ENCODE assay signal across 20 mouse cellular contexts in the genomic region with DNA sequence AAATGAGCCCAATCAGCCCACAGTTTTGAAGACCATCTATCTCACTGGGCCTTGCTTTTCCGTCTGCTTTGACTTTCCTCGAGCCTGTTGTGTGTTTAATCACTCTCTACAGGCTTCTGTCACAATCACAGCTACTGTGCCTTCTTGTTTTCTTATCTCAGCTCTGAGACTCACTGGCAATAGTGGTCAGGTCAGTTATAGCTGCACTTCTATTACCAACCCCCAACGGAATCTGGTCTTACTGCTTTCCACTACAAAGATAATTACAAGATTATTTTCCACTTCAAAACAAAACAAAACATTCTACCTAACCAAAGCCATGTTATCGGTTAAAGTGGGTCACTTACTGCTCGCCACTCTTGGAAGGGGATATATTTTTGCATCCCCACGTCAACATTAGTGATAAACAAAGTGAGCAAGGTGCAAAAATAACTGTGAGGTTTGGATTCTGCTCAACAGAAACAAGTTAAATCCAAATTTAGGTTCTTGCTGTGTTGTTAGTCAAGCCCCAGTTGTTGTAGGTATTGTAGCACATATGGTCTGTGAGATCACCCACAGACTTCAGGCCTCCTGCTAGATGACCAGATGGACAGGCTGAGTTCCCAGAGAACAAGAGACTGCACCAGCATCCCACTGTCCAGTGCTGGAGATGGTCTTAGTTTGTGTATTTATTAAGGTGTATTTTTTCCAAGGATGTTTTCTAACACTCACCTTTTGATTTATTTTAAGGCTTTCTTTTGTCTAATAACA.
A peak's percentile ranks its signal among the peaks of the same experiment; 100 is the strongest.
DNase-seq lines count a peak whose midpoint lies in the region; ATAC-seq lines count a peak whose summit lies in the region.
"Had no signal": no experiment of that assay in that cellular context is flagged by ENCODE, and none has a peak within 500 bp of the region (broad histone marks: within the 10 kb centered on the region; RNA-seq: fewer than 3 reads in every experiment).

No protein-coding gene starts in this region.

- no peak overlapping the region for H3K4me2 ChIP-seq in hindbrain, embryonic 16.5 days (ENCODE audit: low read length)
- H3K4me2 ChIP-seq: embryonic facial prominence, embryonic 15.5 days; limb, embryonic 15.5 days; liver, embryonic 15.5 days; midbrain, embryonic 12.5 days; neural tube, embryonic 13.5 days had no signal

- no peak overlapping the region for H3K4me3 ChIP-seq in hindbrain, embryonic 16.5 days (ENCODE audit: low read length)
- no peak overlapping the region for H3K4me3 ChIP-seq in hindbrain, embryonic 10.5 days
- H3K4me3 ChIP-seq: embryonic facial prominence, embryonic 15.5 days; forebrain, embryonic 10.5 days; gastrocnemius, adult 2 months; layer of hippocampus, adult 2 months; limb, embryonic 15.5 days; liver, embryonic 15.5 days; midbrain, embryonic 12.5 days; neural tube, embryonic 13.5 days had no signal

- H3K27me3 ChIP-seq in hindbrain, embryonic 16.5 days (replicated peaks; ENCODE audit: control insufficient read depth, insufficient read depth, low read length): no peaks in the 10 kb centered on the region
- H3K27me3 ChIP-seq in hindbrain, embryonic 10.5 days (ENCODE audit: insufficient read depth, poor library complexity, severe bottlenecking): no peaks in the 10 kb centered on the region
- H3K27me3 ChIP-seq: embryonic facial prominence, embryonic 15.5 days; limb, embryonic 15.5 days; liver, embryonic 15.5 days; midbrain, embryonic 12.5 days; neural tube, embryonic 13.5 days had no signal

- peak; percentile 65; the same call in 1 of the 2 replicates for ATAC-seq in hindbrain, embryonic 16.5 days
- ATAC-seq: forebrain, postnatal 0 days had no signal

- H3K9me3 ChIP-seq in hindbrain, embryonic 16.5 days (ENCODE audit: control insufficient read depth, low read length): no peaks in the 10 kb centered on the region
- H3K9me3 ChIP-seq in hindbrain, embryonic 10.5 days: no peaks in the 10 kb centered on the region
- H3K9me3 ChIP-seq: embryonic facial prominence, embryonic 15.5 days; forebrain, embryonic 10.5 days; limb, embryonic 15.5 days; liver, embryonic 15.5 days; midbrain, embryonic 12.5 days; neural tube, embryonic 13.5 days had no signal

- no peak overlapping the region for H3K9ac ChIP-seq in hindbrain, embryonic 16.5 days (ENCODE audit: low read depth, low read length)
- H3K9ac ChIP-seq: embryonic facial prominence, embryonic 15.5 days; forebrain, postnatal 0 days; limb, embryonic 15.5 days; liver, embryonic 15.5 days; midbrain, embryonic 12.5 days; neural tube, embryonic 13.5 days had no signal

- intact Hi-C loops in heart, postnatal 14 days (cut with DNase I): no loop called here

- H3K4me1 ChIP-seq in hindbrain, embryonic 16.5 days (ENCODE audit: control insufficient read depth, insufficient read depth, low read depth, low read length): no peaks in the 10 kb centered on the region
- no peaks in the 10 kb centered on the region for H3K4me1 ChIP-seq in hindbrain, embryonic 10.5 days (replicated peaks)
- H3K4me1 ChIP-seq: embryonic facial prominence, embryonic 15.5 days; forebrain, embryonic 10.5 days; limb, embryonic 15.5 days; liver, embryonic 15.5 days; midbrain, embryonic 12.5 days; neural tube, embryonic 13.5 days had no signal

- no peaks in the 10 kb centered on the region for H3K36me3 ChIP-seq in hindbrain, embryonic 16.5 days (ENCODE audit: control insufficient read depth, insufficient read depth, low read length)
- no peaks in the 10 kb centered on the region for H3K36me3 ChIP-seq in hindbrain, embryonic 10.5 days
- H3K36me3 ChIP-seq: embryonic facial prominence, embryonic 15.5 days; forebrain, embryonic 10.5 days; limb, embryonic 15.5 days; liver, embryonic 15.5 days; midbrain, embryonic 12.5 days; neural tube, embryonic 13.5 days had no signal

- 88% methylated on average over 6 of the region's 6 CpGs for WGBS in hindbrain, embryonic 16.5 days
- 74% methylated on average over 6 of the region's 6 CpGs for WGBS in hindbrain, embryonic 10.5 days

- H3K27ac ChIP-seq in hindbrain, embryonic 16.5 days (ENCODE audit: low read depth, low read length): no peak overlapping the region
- no peak overlapping the region for H3K27ac ChIP-seq in hindbrain, embryonic 10.5 days
- H3K27ac ChIP-seq: embryonic facial prominence, embryonic 15.5 days; forebrain, embryonic 10.5 days; gastrocnemius, adult 2 months; kidney, postnatal 0 days; layer of hippocampus, adult 2 months; limb, embryonic 15.5 days; liver, embryonic 15.5 days; midbrain, embryonic 12.5 days; neural tube, embryonic 13.5 days had no signal

- peak; percentile 2 for DNase-seq in heart, adult 8-10 months (ENCODE audit: low spot score)
- DNase-seq in heart, postnatal 14 days: no peak
- DNase-seq in hindbrain, embryonic 10.5 days (ENCODE audit: low spot score): no peak
- DNase-seq in cerebellum, adult 18-20 months: peak; percentile 80 to 90
- peak; percentile 80 to 82 for DNase-seq in cerebellum, postnatal 25 days
- DNase-seq in layer of hippocampus, adult 18-20 months (ENCODE audit: low spot score in 2 of 2): no peak
- DNase-seq in kidney, adult 8-10 months: no peak
- DNase-seq: forebrain, postnatal 0 days; gastrocnemius, adult 2 months; kidney, adult 11 months; layer of hippocampus, postnatal 36 days had no signal

Comparison
In these comparisons a context has a peak if more than half of its experiments do, and no peak if none do; other contexts are left out.
1. DNase-seq: peak in heart, adult 8-10 months (single experiment), cerebellum, adult 18-20 months (2 of 2) and cerebellum, postnatal 25 days (2 of 2); none in heart, postnatal 14 days (0 of 2), hindbrain, embryonic 10.5 days (single experiment), layer of hippocampus, adult 18-20 months (0 of 2) and kidney, adult 8-10 months (0 of 2).